Mouse (Mus musculus): ENCODE results near the gene Prdm11.

The Prdm11 gene

DNA sequence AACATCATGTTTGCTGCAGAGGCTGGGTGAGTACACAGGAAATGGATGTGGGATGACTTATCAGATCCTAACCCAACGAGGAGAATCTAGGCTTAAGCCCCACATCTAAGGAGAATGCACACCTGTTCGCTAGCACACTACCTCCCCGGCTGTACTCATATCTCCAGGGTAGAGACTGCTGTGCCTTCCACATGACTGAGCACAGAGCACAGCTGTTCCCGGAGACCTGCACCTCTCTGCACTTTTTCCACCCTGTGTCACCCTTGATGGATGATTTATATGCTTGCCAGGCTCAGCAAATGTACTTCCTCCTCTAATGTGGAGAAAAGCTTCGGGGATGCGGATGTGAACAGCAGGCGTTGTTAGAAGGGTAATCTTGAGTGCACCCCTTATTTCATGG lies 114.9 kb downstream of the Prdm11 start:
- no peak for DNase-seq (ENCODE audit: low spot score)

- no peak for DNase-seq (ENCODE audit: low spot score)
These were observed 116.3 kb downstream of the Prdm11 start for GRCm38 (mm10) chr2:92929696-92930095.

- no peak for DNase-seq (ENCODE audit: low spot score)
These were observed 121.2 kb downstream of the Prdm11 start for GRCm38 (mm10) chr2:92924677-92925259.

DNA sequence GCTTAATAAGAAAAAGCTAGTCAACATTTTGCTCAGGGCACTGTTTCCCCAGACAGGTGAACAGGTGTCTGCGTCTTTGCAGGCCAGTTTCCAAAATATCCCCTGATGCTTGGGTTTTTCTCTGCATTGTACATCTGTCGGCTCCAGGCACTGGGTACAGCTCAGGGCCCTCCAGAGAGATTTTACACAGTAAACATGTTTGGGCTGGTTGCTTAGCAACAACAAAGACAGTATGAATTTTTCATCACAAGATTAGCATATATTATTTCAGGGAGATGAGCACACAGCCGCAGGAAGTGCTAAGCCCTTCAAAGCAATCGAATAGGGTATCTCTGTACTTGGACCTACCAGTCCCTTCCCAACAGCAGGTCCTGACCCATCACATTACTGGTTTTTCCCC lies 125.3 kb downstream of the Prdm11 start:
- no peak for DNase-seq (ENCODE audit: low spot score)

- DNase-seq (ENCODE audit: low spot score): no peak
These were observed 128.4 kb downstream of the Prdm11 start for GRCm38 (mm10) chr2:92917405-92918142.

DNA sequence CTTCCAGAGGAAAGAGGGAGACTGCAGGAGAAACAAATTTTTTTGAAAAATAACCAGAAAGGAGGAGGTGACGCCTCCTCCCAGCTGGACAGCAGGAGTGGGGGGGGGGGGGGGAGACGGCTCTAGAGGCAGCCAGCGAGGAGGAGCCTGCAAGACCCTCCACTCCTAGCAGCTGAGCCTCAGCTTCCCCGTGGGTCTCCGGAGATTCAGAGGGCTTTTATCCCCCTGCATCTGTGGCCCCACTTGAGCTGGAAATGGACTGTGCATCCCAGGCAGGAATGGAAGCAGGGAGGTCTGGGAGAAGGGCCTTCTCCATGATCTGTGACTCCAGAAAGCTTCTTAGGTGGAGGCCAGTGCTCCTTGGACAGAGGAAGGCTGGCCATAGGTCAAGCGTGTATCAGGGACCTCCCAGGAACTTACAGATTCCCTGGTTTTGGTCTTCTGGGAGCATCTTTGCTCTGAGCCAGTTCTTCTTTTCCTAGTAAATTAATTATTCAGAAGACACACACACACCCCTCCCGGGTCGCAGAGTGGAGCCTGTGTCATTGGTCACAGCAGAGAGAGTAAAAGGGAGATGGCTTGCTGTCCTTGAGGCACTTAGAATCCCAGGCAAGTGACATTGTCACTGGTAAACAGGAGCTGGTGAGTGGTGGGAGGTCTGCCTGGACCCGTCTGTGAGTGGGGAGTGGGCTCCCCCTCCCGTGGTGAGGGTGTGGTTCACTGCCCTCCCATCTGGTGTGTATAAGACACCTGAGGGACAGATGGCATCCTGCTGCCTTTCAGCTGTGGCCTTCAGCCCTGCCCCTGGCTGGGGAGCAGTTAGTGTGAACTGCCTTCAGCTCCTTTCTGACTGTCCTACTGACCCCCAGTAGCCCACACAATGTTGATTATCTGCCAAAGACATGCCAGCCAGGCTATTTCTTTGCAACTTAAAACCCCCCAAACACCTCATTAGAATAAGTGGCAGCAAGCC lies 130.0 kb downstream of the Prdm11 start:
- no peak for DNase-seq (ENCODE audit: low spot score)
